Mouse (Mus musculus) MEL (cell line): ENCODE data around the gene Sec63.

Experiments
- CTCF ChIP-seq, 3 experiments: IDR thresholded peaks in 2 of 3; conservative IDR thresholded peaks in 1 of 3; 2 replicates each; pipeline ENCODE4 v1.5.1; 2011 to 2012; ENCODE audit warnings: low read length in 3 of 3, low read depth in 2 of 3, mild to moderate bottlenecking in 2 of 3, improper control_type of control experiment in 1 of 3, inconsistent platforms in 1 of 3, mixed read lengths in 1 of 3, moderate library complexity in 1 of 3; ENCODE audit not compliant: control insufficient read depth in 1 of 3, insufficient read depth in 1 of 3, poor library complexity in 1 of 3, severe bottlenecking in 1 of 3
- E2F4 ChIP-seq: IDR thresholded peaks from 2 replicates; pipeline ENCODE4 v1.6.1; 2011; ENCODE audit warnings: low read depth, low read length, improper control_type of control experiment, borderline replicate concordance
- EP300 ChIP-seq, 2 experiments: IDR thresholded peaks; 2 replicates each; pipeline ENCODE4 v1.6.1; 2011; ENCODE audit warnings: improper control_type of control experiment in 2 of 2, low read length in 2 of 2, low read depth in 1 of 2, mild to moderate bottlenecking in 1 of 2
- ETS1 ChIP-seq: IDR thresholded peaks from 2 replicates; pipeline ENCODE4 v1.6.1; 2012; ENCODE audit warnings: low read depth, mild to moderate bottlenecking, inconsistent platforms, low read length, improper control_type of control experiment, moderate library complexity
- KAT2A ChIP-seq: conservative IDR thresholded peaks from 2 replicates; pipeline ENCODE4 v1.6.1; 2012; ENCODE audit warnings: low read depth, low read length, improper control_type of control experiment, inconsistent platforms
- MAZ ChIP-seq: IDR thresholded peaks from 2 replicates; pipeline ENCODE4 v1.6.1; 2012; ENCODE audit warnings: low read depth, mild to moderate bottlenecking, inconsistent platforms, low read length, improper control_type of control experiment
- POLR2A ChIP-seq, 2 experiments: IDR thresholded peaks; 2 replicates each; pipeline ENCODE4 v1.6.1; 2011 to 2012; ENCODE audit warnings: low read length in 2 of 2, mild to moderate bottlenecking in 2 of 2, control low read depth in 1 of 2, improper control_type of control experiment in 1 of 2, low read depth in 1 of 2, moderate library complexity in 1 of 2; ENCODE audit not compliant: control insufficient read depth in 1 of 2, insufficient read depth in 1 of 2, poor library complexity in 1 of 2
- POLR2AphosphoS2 ChIP-seq: IDR thresholded peaks from 2 replicates; pipeline ENCODE4 v1.6.1; 2011; ENCODE audit warnings: low read length, improper control_type of control experiment
- SIN3A ChIP-seq: IDR thresholded peaks from 2 replicates; pipeline ENCODE4 v1.6.1; 2012; ENCODE audit warnings: low read length, improper control_type of control experiment, inconsistent platforms
- SMC3 ChIP-seq: IDR thresholded peaks from 2 replicates; pipeline ENCODE4 v1.6.1; 2011; ENCODE audit warnings: low read depth, low read length, improper control_type of control experiment
- TBP ChIP-seq: IDR thresholded peaks from 2 replicates; pipeline ENCODE4 v1.8.0; 2011; ENCODE audit warnings: low read depth, low read length, improper control_type of control experiment
- TCF12 ChIP-seq: IDR thresholded peaks from 2 replicates; pipeline ENCODE4 v1.6.1; 2014; ENCODE audit warnings: low read depth, mild to moderate bottlenecking, inconsistent platforms, low read length, improper control_type of control experiment, moderate library complexity
- ZC3H11A ChIP-seq: IDR thresholded peaks from 2 replicates; pipeline ENCODE4 v1.6.1; 2012; ENCODE audit warnings: low read depth, mild to moderate bottlenecking, inconsistent platforms, low read length, improper control_type of control experiment
- ZMIZ1 ChIP-seq: IDR thresholded peaks from 2 replicates; pipeline ENCODE4 v1.6.1; 2012; ENCODE audit warnings: low read depth, mild to moderate bottlenecking, inconsistent platforms, low read length, improper control_type of control experiment, moderate library complexity

DNA sequence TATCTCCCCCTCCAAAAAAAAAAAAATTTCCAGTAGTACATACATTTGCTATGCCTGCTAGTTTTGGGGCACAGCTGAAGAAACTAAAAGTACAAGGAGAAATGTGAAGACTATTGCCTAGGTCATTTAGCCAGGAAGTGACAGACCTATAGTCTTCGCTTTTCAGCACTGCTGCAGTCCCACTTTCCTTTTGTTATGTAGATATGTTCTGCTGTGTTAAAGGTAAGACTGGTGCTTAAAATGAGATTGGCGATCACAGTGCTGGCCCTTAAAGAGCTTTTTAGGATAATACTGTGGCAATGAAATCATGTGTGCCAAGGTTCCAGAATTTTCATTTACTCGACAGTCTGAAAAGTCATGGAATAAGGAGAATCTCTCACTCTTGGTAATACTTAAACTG, 39.6 kb downstream of the Sec63 start:
- TF ChIP-seq TCF12: no peak
- no peak for TF ChIP-seq SIN3A
- TF ChIP-seq CTCF (IDR thresholded peaks at IDR 0.05 in 2 of 3, conservative IDR thresholded peaks at IDR 0.05 in 1 of 3; ENCODE audit: control insufficient read depth in 1 of 3, insufficient read depth in 1 of 3, low read depth in 2 of 3, low read length in 3 of 3, poor library complexity in 1 of 3, severe bottlenecking in 1 of 3): no peak
- TF ChIP-seq POLR2A (IDR thresholded peaks at IDR 0.05; ENCODE audit: control insufficient read depth in 1 of 2, insufficient read depth in 1 of 2, low read depth in 1 of 2, low read length in 2 of 2, poor library complexity in 1 of 2): no peak
- no peak for TF ChIP-seq EP300 (IDR thresholded peaks at IDR 0.05; ENCODE audit: low read depth in 1 of 2, low read length in 2 of 2)
- TF ChIP-seq SMC3: no peak
- no peak for TF ChIP-seq KAT2A
- no peak for TF ChIP-seq TBP
- no peak for TF ChIP-seq POLR2AphosphoS2
- no peak for TF ChIP-seq ZMIZ1
- TF ChIP-seq ETS1: no peak
- no peak for TF ChIP-seq ZC3H11A
- no peak for TF ChIP-seq MAZ
- TF ChIP-seq E2F4: no peak
